Mouse (Mus musculus) embryonic facial prominence, embryonic 13.5 days (tissue): ENCODE measurements around the gene Tsn. TPM values are rescaled to one million over a fixed set of nuclear protein-coding genes. Genes with fewer than 3 reads are reported as not detected.

Source experiments
- ATAC-seq: fragments of 200-750 bp; cut with Nextera tagmentation; 2 replicates; pipeline ENCODE4 v1.8.0; 2017; ENCODE audit warnings: low read depth; ENCODE audit not compliant: insufficient number of reproducible peaks, insufficient read depth, low FRiP score, low TSS enrichment
- H3K27ac ChIP-seq: fragments of 300-500 bp; sonication (generic); 2 replicates; pipeline ENCODE4 v1.5.1; 2015; ENCODE audit warnings: moderate library complexity, mild to moderate bottlenecking, inconsistent platforms
- H3K27me3 ChIP-seq: fragments of 300-500 bp; sonication (generic); 2 replicates; pipeline ENCODE4 v1.6.1; 2015; ENCODE audit warnings: mild to moderate bottlenecking, inconsistent platforms
- H3K36me3 ChIP-seq: fragments of 300-500 bp; sonication (generic); 2 replicates; pipeline ENCODE4 v1.6.1; 2015; ENCODE audit warnings: mild to moderate bottlenecking, inconsistent platforms
- H3K4me1 ChIP-seq: fragments of 300-500 bp; sonication (generic); 2 replicates; pipeline ENCODE4 v1.6.1; 2015; ENCODE audit warnings: inconsistent platforms
- H3K4me2 ChIP-seq: fragments of 300-500 bp; sonication (generic); 2 replicates; pipeline ENCODE4 v1.6.1; 2015; ENCODE audit warnings: moderate library complexity, mild to moderate bottlenecking, inconsistent platforms
- H3K4me3 ChIP-seq: fragments of 300-500 bp; sonication (generic); 2 replicates; pipeline ENCODE4 v1.5.1; 2015; ENCODE audit warnings: mild to moderate bottlenecking, inconsistent platforms
- H3K9ac ChIP-seq: fragments of 300-500 bp; sonication (generic); 2 replicates; pipeline ENCODE4 v1.6.1; 2015; ENCODE audit warnings: mild to moderate bottlenecking, inconsistent platforms
- H3K9me3 ChIP-seq: fragments of 300-500 bp; sonication (generic); 2 replicates; pipeline ENCODE4 v1.6.1; 2016; ENCODE audit warnings: inconsistent platforms
- whole genome bisulfite sequencing: fragments of 180-500 bp; shearing (Covaris S2); methylation state at CpG from one replicate; pipeline ENCODE4 v1.1.7; 2015; ENCODE audit warnings: mixed read lengths; 5-methylcytosine and 5-hydroxymethylcytosine counted together
- polyA plus RNA-seq: library from polyadenylated mRNA; unstranded; fragments of >200 nt; fragmentation: Nextera tagmentation; extraction: Ambion mirVana; gene quantifications from 2 replicates; pipeline ENCODE4 v1.2.1, GENCODE M21; 2015

The Tsn gene
- polyA plus RNA-seq = 359 and 377 TPM in 2 replicates

GRCm38 (mm10) chr1:118311622-118312326 is at the start of gene Tsn:
Gene Tsn (minus strand): TSS chr1:118311739.
- H3K27ac ChIP-seq = peak within 1 kb of the TSS; percentile 94
- peak within 1 kb of the TSS; percentile 91 for H3K9ac ChIP-seq
- peak within 1 kb of the TSS; percentile 81 for H3K4me3 ChIP-seq
- H3K27me3 ChIP-seq = no peaks in the 10 kb centered on the region
- H3K4me1 ChIP-seq = peaks cover 8% of the 10 kb centered on the region
- no peak for ATAC-seq
- H3K9me3 ChIP-seq = no peaks in the 10 kb centered on the region
- H3K36me3 ChIP-seq = peaks cover 8% of the 10 kb centered on the region
- peak within 1 kb of the TSS; percentile 79 for H3K4me2 ChIP-seq
- 51% methylated on average over 12 of the region's 12 CpGs for WGBS

GRCm38 (mm10) chr1:118359071-118359761 is 47.7 kb upstream of the Tsn start:
- Histone ChIP-seq H3K9me3 (no peaks in the 10 kb centered on the region), H3K4me1 (no peaks in the 10 kb centered on the region), H3K9ac (no peak overlapping the region), H3K27me3 (no peaks in the 10 kb centered on the region), H3K4me3 (no peak overlapping the region), H3K36me3 (no peaks in the 10 kb centered on the region), H3K27ac (no peak overlapping the region), H3K4me2 (no peak overlapping the region)
- ATAC-seq = no peak
- 72% methylated on average over 6 of the region's 6 CpGs for WGBS

- Histone ChIP-seq H3K4me3 (no peak overlapping the region), H3K4me2 (no peak overlapping the region), H3K4me1 (no peaks in the 10 kb centered on the region), H3K27me3 (no peaks in the 10 kb centered on the region), H3K36me3 (no peaks in the 10 kb centered on the region), H3K9me3 (no peaks in the 10 kb centered on the region), H3K9ac (no peak overlapping the region), H3K27ac (no peak overlapping the region)
- 78% methylated on average over 3 of the region's 3 CpGs for WGBS
- no peak for ATAC-seq
Observed at GRCm38 (mm10) chr1:118349922-118350321, 38.4 kb upstream of the Tsn start.

GRCm38 (mm10) chr1:118343649-118344435 is 32.3 kb upstream of the Tsn start:
- WGBS = 24% methylated on average over 6 of the region's 6 CpGs
- no peak for ATAC-seq
- Histone ChIP-seq H3K4me1 (no peaks in the 10 kb centered on the region), H3K27me3 (no peaks in the 10 kb centered on the region), H3K9ac (no peak overlapping the region), H3K27ac (no peak overlapping the region), H3K4me2 (no peak overlapping the region), H3K9me3 (no peaks in the 10 kb centered on the region), H3K36me3 (no peaks in the 10 kb centered on the region), H3K4me3 (no peak overlapping the region)

GRCm38 (mm10) chr1:118337921-118338320 is 26.4 kb upstream of the Tsn start:
- ATAC-seq = no peak
- no peak overlapping the region for H3K4me2 ChIP-seq
- no peaks in the 10 kb centered on the region for H3K4me1 ChIP-seq
- 69% methylated on average over 5 of the region's 5 CpGs for WGBS
- H3K27ac ChIP-seq = no peak overlapping the region
- no peaks in the 10 kb centered on the region for H3K9me3 ChIP-seq
- H3K9ac ChIP-seq = no peak overlapping the region
- no peaks in the 10 kb centered on the region for H3K27me3 ChIP-seq
- no peak overlapping the region for H3K4me3 ChIP-seq
- H3K36me3 ChIP-seq = peaks cover 25% of the 10 kb centered on the region

- Histone ChIP-seq H3K9me3 (no peaks in the 10 kb centered on the region), H3K36me3 (peaks cover 45% of the 10 kb centered on the region), H3K27me3 (no peaks in the 10 kb centered on the region), H3K4me1 (no peaks in the 10 kb centered on the region), H3K27ac (no peak overlapping the region), H3K4me3 (no peak overlapping the region), H3K9ac (no peak overlapping the region), H3K4me2 (no peak overlapping the region)
- ATAC-seq = no peak
Observed at GRCm38 (mm10) chr1:118335847-118336246, 24.3 kb upstream of the Tsn start.

GRCm38 (mm10) chr1:118334749-118335713 is 23.5 kb upstream of the Tsn start:
- Histone ChIP-seq H3K36me3 (peaks cover 54% of the 10 kb centered on the region), H3K27me3 (no peaks in the 10 kb centered on the region), H3K9ac (no peak overlapping the region), H3K4me3 (no peak overlapping the region), H3K27ac (no peak overlapping the region), H3K4me2 (no peak overlapping the region), H3K4me1 (no peaks in the 10 kb centered on the region), H3K9me3 (no peaks in the 10 kb centered on the region)
- ATAC-seq = no peak
- WGBS = 83% methylated on average over 9 of the region's 9 CpGs

- peak within 1 kb of the TSS; percentile 89 for H3K9ac ChIP-seq
- under 1% methylated on average over 37 of the region's 37 CpGs for WGBS
- H3K27me3 ChIP-seq = peaks cover 3% of the 10 kb centered on the region; the same call in 1 of the 2 replicates
- peak within 1 kb of the TSS; percentile 84 for H3K4me2 ChIP-seq
- peak within 1 kb of the TSS; percentile 85 for H3K4me3 ChIP-seq
- peaks cover 14% of the 10 kb centered on the region for H3K4me1 ChIP-seq
- no peaks in the 10 kb centered on the region for H3K9me3 ChIP-seq
- peaks cover 25% of the 10 kb centered on the region for H3K36me3 ChIP-seq
- ATAC-seq = peak; percentile 81
- H3K27ac ChIP-seq = 0 out of 2 replicates have a peak within 1 kb of the TSS, but pooled peaks have one; percentile 48
Observed at GRCm38 (mm10) chr1:118321661-118322201, 10.2 kb upstream of the Tsn start, which contains the start of gene Nifk. Gene Nifk (plus strand): TSS chr1:118321839.

GRCm38 (mm10) chr1:118320696-118321095 is 9.2 kb upstream of the Tsn start:
- ATAC-seq = no peak
- peaks cover 14% of the 10 kb centered on the region for H3K4me1 ChIP-seq
- no peak overlapping the region for H3K4me3 ChIP-seq
- H3K9me3 ChIP-seq = no peaks in the 10 kb centered on the region
- no peak overlapping the region for H3K4me2 ChIP-seq
- H3K36me3 ChIP-seq = peaks cover 21% of the 10 kb centered on the region
- no peak overlapping the region for H3K9ac ChIP-seq
- no peak overlapping the region for H3K27ac ChIP-seq
- H3K27me3 ChIP-seq = peaks cover 3% of the 10 kb centered on the region; the same call in 1 of the 2 replicates
- 69% methylated on average over 2 of the region's 2 CpGs for WGBS

GRCm38 (mm10) chr1:118310780-118311621 is 538 bp downstream of the Tsn start:
- Histone ChIP-seq H3K4me2 (peak overlapping the region; percentile 79), H3K27me3 (no peaks in the 10 kb centered on the region), H3K27ac (peak overlapping the region; percentile 94), H3K4me3 (peak overlapping the region; percentile 81), H3K4me1 (peaks cover 8% of the 10 kb centered on the region), H3K9ac (peak overlapping the region; percentile 91), H3K36me3 (peaks cover 15% of the 10 kb centered on the region), H3K9me3 (no peaks in the 10 kb centered on the region)
- WGBS = under 1% methylated on average over 67 of the region's 67 CpGs
- ATAC-seq = peak; percentile 96
